Comparison of ENCODE assay signal across 8 mouse cellular contexts in the genomic region with DNA sequence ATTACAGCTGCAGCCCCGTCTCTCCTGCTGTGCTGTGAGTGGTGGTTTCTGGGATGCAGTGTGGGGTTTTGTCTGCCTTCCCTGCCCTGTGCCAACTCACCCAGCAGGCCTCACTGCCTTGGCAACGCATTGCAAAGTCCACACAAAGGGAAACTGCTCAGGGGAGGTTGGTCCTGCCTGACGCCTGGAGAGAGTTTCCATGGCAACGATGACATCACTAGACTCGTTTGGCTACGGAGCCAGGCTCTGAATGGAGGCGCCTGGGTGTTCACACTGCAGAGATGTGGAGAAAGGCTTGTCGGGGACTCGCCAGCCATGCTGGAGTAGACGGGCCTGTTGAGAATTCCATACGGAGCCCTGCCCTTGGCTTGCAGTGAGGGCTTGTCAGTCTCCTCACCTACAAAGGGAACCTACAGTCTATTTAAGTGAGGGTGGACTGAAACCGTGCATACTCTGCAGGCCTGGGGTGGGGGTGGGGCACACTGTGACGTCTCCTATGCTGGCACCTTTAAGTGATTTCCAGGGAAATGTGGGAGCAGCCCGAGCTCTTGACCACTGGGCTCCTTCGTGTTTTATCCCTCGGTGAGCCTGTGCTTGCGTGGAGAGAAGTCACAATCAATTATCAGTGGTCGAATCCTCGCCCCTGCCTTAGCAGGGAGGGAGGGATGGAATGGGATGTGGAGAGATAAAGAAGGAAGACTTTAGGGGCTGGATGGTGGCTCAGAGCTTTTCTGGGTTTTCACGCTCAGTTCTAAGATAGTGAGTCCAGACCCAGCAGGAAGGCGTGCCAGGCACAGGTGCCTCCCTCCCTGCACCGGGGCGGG. TPM values are rescaled to one million over a fixed set of nuclear protein-coding genes. Genes with fewer than 3 reads are reported as not detected.
DNase-seq lines count a peak whose midpoint lies in the region.

No protein-coding gene starts in this region.

- peak; percentile 49 for DNase-seq in thymus, postnatal 0 days (ENCODE audit: low spot score)
- DNase-seq in thymus, postnatal 10 days (ENCODE audit: low spot score in 2 of 2): no peak
- DNase-seq in embryo, embryonic 11 days: peak; percentile 96
- DNase-seq in heart, adult 18-20 months: peak; percentile 87 to 93
- DNase-seq in kidney, adult 11 months: peak; percentile 95
- DNase-seq in left cerebral cortex, postnatal 36 days (ENCODE audit: low spot score in 2 of 2): peak; percentile 94 to 95
- DNase-seq in mesoderm, embryonic 11.5 days (ENCODE audit: low read depth, low spot score): peak; percentile 97
- DNase-seq in right cerebral cortex, postnatal 36 days (ENCODE audit: low spot score in 2 of 2): peak; percentile 94 to 97

- intact Hi-C loops in left cerebral cortex, postnatal 36 days (cut with DNase I): loop anchor here (1.0 kb wide), 1 partner anchor 50 kb away; no protein-coding TSS in a partner anchor

RNA-seq across cellular contexts. Expression of a gene that starts 50.6 kb away (rescaled TPM):
- polyA plus RNA-seq in thymus, postnatal 0 days (2015; fragmentation: Nextera tagmentation; extraction: Ambion mirVana): 21.6 and 23.9 TPM in 2 replicates
- total RNA-seq in heart, adult 18-20 months (2021): 10 to 100 TPM; 47.5 to 50.4 TPM
- total RNA-seq in left cerebral cortex, postnatal 36 days (2021): 10 to 100 TPM; 37.5 to 51.4 TPM

Comparison
In these comparisons a context has a peak if more than half of its experiments do, and no peak if none do; other contexts are left out.
1. DNase-seq: peak in thymus, postnatal 0 days (single experiment), embryo, embryonic 11 days (single experiment), heart, adult 18-20 months (2 of 2), kidney, adult 11 months (single experiment), left cerebral cortex, postnatal 36 days (2 of 2), mesoderm, embryonic 11.5 days (single experiment) and right cerebral cortex, postnatal 36 days (2 of 2); none in thymus, postnatal 10 days (0 of 2).